Mouse (Mus musculus) midbrain, embryonic 14.5 days (tissue): ENCODE measurements around the gene Tdrd9. TPM values are rescaled to one million over a fixed set of nuclear protein-coding genes. Genes with fewer than 3 reads are reported as not detected.

Experiments used
- ATAC-seq: fragments of 200-750 bp; cut with Nextera tagmentation; 2 replicates; pipeline ENCODE4 v1.8.0; 2017; ENCODE audit warnings: moderate number of reproducible peaks, moderate library complexity; ENCODE audit not compliant: low FRiP score, low TSS enrichment
- DNase-seq: peaks from one replicate; pipeline ENCODE4 v3.0.0-alpha.2; 2015
- H3K27ac ChIP-seq: fragments of 300-500 bp; sonication (generic); replicated peaks from 2 replicates; pipeline ENCODE4 v1.5.1; 2014; ENCODE audit warnings: mild to moderate bottlenecking, low read depth, low read length, moderate library complexity
- H3K27me3 ChIP-seq: fragments of 300-500 bp; sonication (generic); 2 replicates; pipeline ENCODE4 v1.6.1; 2014; ENCODE audit warnings: low read length, control low read depth, mixed read lengths; ENCODE audit not compliant: control insufficient read depth, insufficient read depth
- H3K36me3 ChIP-seq: fragments of 300-500 bp; sonication (generic); 2 replicates; pipeline ENCODE4 v1.6.1; 2014; ENCODE audit warnings: low read length, control low read depth; ENCODE audit not compliant: control insufficient read depth, insufficient read depth
- H3K4me1 ChIP-seq: fragments of 300-500 bp; sonication (generic); 2 replicates; pipeline ENCODE4 v1.6.1; 2014; ENCODE audit warnings: mild to moderate bottlenecking, antibody characterized with exemption, low read length, control low read depth; ENCODE audit not compliant: control insufficient read depth, insufficient read depth
- H3K4me2 ChIP-seq: fragments of 300-500 bp; sonication (generic); 2 replicates; pipeline ENCODE4 v1.6.1; 2014; ENCODE audit warnings: mild to moderate bottlenecking, low read length, moderate library complexity
- H3K4me3 ChIP-seq: fragments of 300-500 bp; sonication (generic); replicated peaks from 2 replicates; pipeline ENCODE4 v1.5.1; 2014; ENCODE audit warnings: low read depth, low read length
- H3K9ac ChIP-seq: fragments of 300-500 bp; sonication (generic); replicated peaks from 2 replicates; pipeline ENCODE4 v1.6.1; 2014; ENCODE audit warnings: mild to moderate bottlenecking, low read length, moderate library complexity
- H3K9me3 ChIP-seq: fragments of 300-500 bp; sonication (generic); 2 replicates; pipeline ENCODE4 v1.6.1; 2016; ENCODE audit warnings: low read length, control low read depth, mixed read lengths; ENCODE audit not compliant: control insufficient read depth
- WGBS: fragments of 180-500 bp; shearing (Covaris S2); extraction: QIAGEN DNeasy Blood & Tissue Kit; methylation state at CpG from one replicate; pipeline ENCODE4 v1.1.7; 2014; 5-methylcytosine and 5-hydroxymethylcytosine counted together
- polyA plus RNA-seq: library from polyadenylated mRNA; unstranded; fragments of >200 nt; fragmentation: Nextera tagmentation; extraction: Ambion mirVana; gene quantifications from 2 replicates; pipeline ENCODE4 v1.2.1, GENCODE M21; 2014

Gene Tdrd9
- 0.42 and 0.46 TPM in 2 replicates for polyA plus RNA-seq

DNA sequence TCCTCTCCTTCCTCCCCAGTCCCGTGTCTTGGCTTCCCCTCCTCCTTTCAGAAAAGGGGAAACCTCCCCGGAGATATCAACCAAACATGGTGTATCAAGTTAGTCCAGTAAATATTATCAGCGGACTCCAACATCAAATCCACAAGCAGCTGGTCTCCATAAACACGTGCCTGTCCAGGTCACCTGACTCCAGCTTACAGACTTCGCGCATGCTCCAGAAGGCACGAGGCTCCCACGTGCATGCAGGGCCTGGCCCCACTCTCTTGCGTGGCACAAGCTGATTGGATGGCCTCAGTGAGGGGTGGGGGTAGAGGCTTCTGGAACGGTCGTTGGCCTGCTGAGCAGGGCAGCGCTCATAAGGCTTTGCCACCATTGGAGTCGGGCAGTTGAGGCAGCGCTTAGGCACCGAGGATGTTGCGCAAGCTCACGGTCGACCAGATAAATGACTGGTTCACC lies at the start of gene Tdrd9:
Tdrd9 (plus strand) TSS at position 329 of the 456 bp plus-strand sequence.
- Histone ChIP-seq H3K9me3 (no peaks in the 10 kb centered on the region), H3K27ac (no peak within 1 kb of the TSS), H3K27me3 (no peaks in the 10 kb centered on the region), H3K9ac (no peak within 1 kb of the TSS), H3K4me3 (no peak within 1 kb of the TSS), H3K4me1 (peaks cover under 1% of the 10 kb centered on the region; the same call in 1 of the 2 replicates), H3K36me3 (no peaks in the 10 kb centered on the region), H3K4me2 (no peak within 1 kb of the TSS)
- ATAC-seq (no peak), DNase-seq (no peak)
- whole genome bisulfite sequencing: 87% methylated on average over 18 of the region's 18 CpGs

- Histone ChIP-seq H3K9me3 (no peaks in the 10 kb centered on the region), H3K36me3 (no peaks in the 10 kb centered on the region), H3K4me3 (no peak overlapping the region), H3K27ac (no peak overlapping the region), H3K27me3 (no peaks in the 10 kb centered on the region), H3K4me1 (no peaks in the 10 kb centered on the region), H3K4me2 (no peak overlapping the region), H3K9ac (no peak overlapping the region)
- DNase-seq (no peak), ATAC-seq (no peak)
- WGBS: 87% methylated on average over 6 of the region's 6 CpGs
These were observed 48.2 kb upstream of the Tdrd9 start for GRCm38 (mm10) chr12:111923117-111923516.

GRCm38 (mm10) chr12:111927338-111927737 lies 44.0 kb upstream of the Tdrd9 start:
- no peaks in the 10 kb centered on the region for H3K4me1 ChIP-seq
- ATAC-seq (no peak), DNase-seq (peak; percentile 40)
- no peak overlapping the region for H3K9ac ChIP-seq
- H3K4me2 ChIP-seq: no peak overlapping the region
- H3K36me3 ChIP-seq: no peaks in the 10 kb centered on the region
- H3K27me3 ChIP-seq: no peaks in the 10 kb centered on the region
- no peak overlapping the region for H3K4me3 ChIP-seq
- no peaks in the 10 kb centered on the region for H3K9me3 ChIP-seq
- 88% methylated on average over 1 of the region's 1 CpGs for WGBS
- H3K27ac ChIP-seq: no peak overlapping the region

GRCm38 (mm10) chr12:111928411-111928966 lies 42.9 kb upstream of the Tdrd9 start:
- WGBS: 88% methylated on average over 18 of the region's 18 CpGs

DNA sequence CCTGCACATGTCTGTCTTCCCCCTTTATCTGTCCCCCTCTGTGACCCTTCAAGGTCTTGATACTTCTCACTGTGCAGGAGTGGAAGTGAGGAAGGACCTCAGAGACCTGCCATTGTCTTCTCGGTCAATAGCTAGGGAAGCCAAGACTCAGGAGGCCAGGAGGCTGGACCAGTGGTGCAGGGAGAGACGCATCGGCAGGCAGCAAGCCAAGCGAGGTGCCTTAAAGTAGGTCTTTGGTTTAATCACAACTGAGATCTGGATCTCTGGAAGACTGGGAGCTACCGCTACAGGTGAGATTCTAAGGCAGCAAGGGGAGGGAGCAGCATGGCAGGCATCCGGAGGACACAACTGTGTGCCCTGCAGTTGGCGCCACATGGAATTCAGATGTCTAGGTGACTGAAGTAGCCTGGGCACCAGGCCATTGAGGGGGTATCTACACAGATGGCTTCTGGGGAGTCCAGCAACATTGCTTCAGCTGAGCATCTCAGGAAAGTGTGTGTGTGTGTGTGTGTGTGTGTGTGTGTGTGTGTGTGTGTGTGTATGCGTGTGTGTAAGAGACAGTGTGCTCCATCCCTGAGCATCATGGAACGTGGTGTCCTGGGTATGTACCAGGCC lies 39.8 kb upstream of the Tdrd9 start:
- WGBS: 86% methylated on average over 9 of the region's 9 CpGs
- H3K27ac ChIP-seq: no peak overlapping the region

More at GRCm38 (mm10) chr12:111928411-111928966, 42.9 kb upstream of the Tdrd9 start:
- H3K4me2 ChIP-seq: no peak overlapping the region
- H3K4me1 ChIP-seq: no peaks in the 10 kb centered on the region
- no peak for DNase-seq
- no peaks in the 10 kb centered on the region for H3K9me3 ChIP-seq
- no peak overlapping the region for H3K4me3 ChIP-seq
- H3K27ac ChIP-seq: no peak overlapping the region
- H3K27me3 ChIP-seq: no peaks in the 10 kb centered on the region
- no peak for ATAC-seq
- H3K36me3 ChIP-seq: no peaks in the 10 kb centered on the region
- H3K9ac ChIP-seq: no peak overlapping the region

DNA sequence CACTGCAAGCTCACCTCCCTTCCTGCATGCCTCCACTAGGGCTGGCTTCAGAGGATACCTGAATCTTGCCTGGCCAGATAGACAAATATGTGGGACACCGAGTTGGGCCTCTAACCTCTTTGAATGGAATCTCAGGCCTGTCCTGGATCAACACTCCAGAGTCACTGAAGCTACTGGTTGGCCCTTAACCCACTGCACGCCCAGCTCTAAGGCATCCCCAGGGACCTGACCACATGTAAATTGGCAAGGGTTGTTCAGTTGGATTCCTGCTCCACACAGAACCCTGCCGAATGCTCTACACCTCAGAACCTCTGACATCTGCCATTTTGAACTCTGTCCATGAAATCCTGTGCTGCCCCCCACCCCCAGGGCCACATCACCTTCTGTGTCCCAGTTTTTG lies 38.8 kb upstream of the Tdrd9 start:
- 69% methylated on average over 3 of the region's 3 CpGs for WGBS
- Histone ChIP-seq H3K9ac (no peak overlapping the region), H3K4me3 (no peak overlapping the region), H3K9me3 (no peaks in the 10 kb centered on the region), H3K27me3 (no peaks in the 10 kb centered on the region), H3K4me2 (no peak overlapping the region), H3K27ac (no peak overlapping the region), H3K4me1 (no peaks in the 10 kb centered on the region), H3K36me3 (no peaks in the 10 kb centered on the region)
- DNase-seq: no peak
- no peak for ATAC-seq

More for the DNA sequence above, 39.8 kb upstream of the Tdrd9 start:
- Histone ChIP-seq H3K27me3 (no peaks in the 10 kb centered on the region), H3K9ac (no peak overlapping the region), H3K4me1 (no peaks in the 10 kb centered on the region), H3K4me2 (no peak overlapping the region), H3K4me3 (no peak overlapping the region), H3K9me3 (no peaks in the 10 kb centered on the region), H3K36me3 (no peaks in the 10 kb centered on the region)
- ATAC-seq: no peak
- no peak for DNase-seq

DNA sequence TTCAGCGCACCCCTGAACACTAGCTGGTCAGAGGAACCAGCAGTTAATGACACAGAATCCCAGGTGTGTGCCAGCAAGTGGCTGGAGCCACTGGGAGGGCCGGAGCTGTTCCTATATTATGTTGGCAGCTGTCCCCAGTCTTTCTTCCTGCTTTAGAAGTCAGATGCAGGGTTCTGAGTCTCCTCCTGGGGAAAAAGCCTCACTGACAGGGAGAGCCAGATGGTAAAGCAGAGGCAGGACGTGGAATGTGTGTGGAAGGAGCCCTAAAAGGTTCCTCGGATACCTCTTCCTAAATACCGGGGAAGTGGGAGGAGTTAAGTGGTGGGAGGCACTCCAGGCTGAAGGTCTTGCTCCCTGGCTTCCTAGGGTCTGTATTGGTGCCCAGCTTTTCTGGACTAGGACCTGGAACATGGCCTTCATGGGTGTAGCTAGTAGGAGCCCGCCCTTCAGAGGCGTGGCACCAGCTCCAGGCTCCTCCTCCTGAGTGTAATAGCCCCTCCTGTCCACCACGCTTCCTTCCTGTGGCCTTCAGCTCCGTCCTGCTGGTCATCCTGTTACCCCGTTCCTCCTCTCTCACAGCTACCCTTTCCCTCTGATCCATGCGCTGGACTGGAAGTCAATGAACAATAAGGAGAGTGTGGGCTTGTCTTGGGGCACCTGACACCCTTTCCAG lies 38.2 kb upstream of the Tdrd9 start:
- no peaks in the 10 kb centered on the region for H3K27me3 ChIP-seq
- WGBS: 70% methylated on average over 11 of the region's 11 CpGs
- DNase-seq: no peak
- H3K4me2 ChIP-seq: no peak overlapping the region
- H3K4me1 ChIP-seq: no peaks in the 10 kb centered on the region
- no peak overlapping the region for H3K9ac ChIP-seq
- H3K36me3 ChIP-seq: no peaks in the 10 kb centered on the region
- ATAC-seq: no peak
- H3K27ac ChIP-seq: no peak overlapping the region
- H3K9me3 ChIP-seq: no peaks in the 10 kb centered on the region
- H3K4me3 ChIP-seq: no peak overlapping the region

GRCm38 (mm10) chr12:111933971-111934370 lies 37.4 kb upstream of the Tdrd9 start:
- Histone ChIP-seq H3K4me2 (no peak overlapping the region), H3K9me3 (no peaks in the 10 kb centered on the region), H3K9ac (no peak overlapping the region), H3K27me3 (no peaks in the 10 kb centered on the region), H3K4me3 (no peak overlapping the region), H3K36me3 (no peaks in the 10 kb centered on the region), H3K4me1 (no peaks in the 10 kb centered on the region), H3K27ac (no peak overlapping the region)
- ATAC-seq (no peak), DNase-seq (no peak)
- WGBS: 81% methylated on average over 2 of the region's 2 CpGs
